Mouse (Mus musculus): ENCODE measurements at regions not wholly inside any gene's neighbourhood (a gene's known extent, or its start where the extent isn't known, plus 50 kb on each side); places are given as distances from the start of the nearest gene placed in this dataset.

- Histone ChIP-seq H3K27ac (ENCODE audit: low read length) (no peak overlapping the region), H3K9me3 (replicated peaks; ENCODE audit: control insufficient read depth, low read length) (no peaks in the 10 kb centered on the region), H3K27me3 (ENCODE audit: control insufficient read depth, insufficient read depth, low read depth, low read length) (no peaks in the 10 kb centered on the region), H3K4me2 (ENCODE audit: low read depth, low read length) (no peak overlapping the region), H3K36me3 (ENCODE audit: control insufficient read depth, insufficient read depth) (no peaks in the 10 kb centered on the region), H3K4me3 (ENCODE audit: low read depth, low read length) (no peak overlapping the region), H3K9ac (ENCODE audit: low read depth, low read length) (no peak overlapping the region), H3K4me1 (ENCODE audit: control insufficient read depth, low read depth, low read length) (no peaks in the 10 kb centered on the region)
- ATAC-seq (ENCODE audit: low read depth): no peak
- WGBS (ENCODE audit: insufficient replicate concordance): 75% methylated on average over 1 of the region's 1 CpGs
These were observed 467.6 kb downstream of the Gm826 start for GRCm38 (mm10) chr2:159866391-159866790.

- no peaks in the 10 kb centered on the region for H3K9me3 ChIP-seq (replicated peaks; ENCODE audit: control insufficient read depth, low read length)
- 59% methylated on average over 1 of the region's 1 CpGs for WGBS (ENCODE audit: insufficient replicate concordance)
- no peak overlapping the region for H3K27ac ChIP-seq (ENCODE audit: low read length)
- no peak overlapping the region for H3K9ac ChIP-seq (ENCODE audit: low read depth, low read length)
- no peak overlapping the region for H3K4me3 ChIP-seq (ENCODE audit: low read depth, low read length)
- no peaks in the 10 kb centered on the region for H3K4me1 ChIP-seq (ENCODE audit: control insufficient read depth, low read depth, low read length)
- H3K27me3 ChIP-seq (ENCODE audit: control insufficient read depth, insufficient read depth, low read depth, low read length): no peaks in the 10 kb centered on the region
- H3K36me3 ChIP-seq (ENCODE audit: control insufficient read depth, insufficient read depth): no peaks in the 10 kb centered on the region
- H3K4me2 ChIP-seq (ENCODE audit: low read depth, low read length): no peak overlapping the region
- ATAC-seq (ENCODE audit: low read depth): no peak
These were observed 470.8 kb downstream of the Gm826 start for GRCm38 (mm10) chr2:159863185-159863584.

- no peak overlapping the region for H3K4me2 ChIP-seq (ENCODE audit: low read depth, low read length)
- no peaks in the 10 kb centered on the region for H3K9me3 ChIP-seq (replicated peaks; ENCODE audit: control insufficient read depth, low read length)
- no peaks in the 10 kb centered on the region for H3K4me1 ChIP-seq (ENCODE audit: control insufficient read depth, low read depth, low read length)
- no peak overlapping the region for H3K4me3 ChIP-seq (ENCODE audit: low read depth, low read length)
- no peaks in the 10 kb centered on the region for H3K36me3 ChIP-seq (ENCODE audit: control insufficient read depth, insufficient read depth)
- ATAC-seq (ENCODE audit: low read depth): no peak
- WGBS (ENCODE audit: insufficient replicate concordance): 59% methylated on average over 5 of the region's 5 CpGs
- no peaks in the 10 kb centered on the region for H3K27me3 ChIP-seq (ENCODE audit: control insufficient read depth, insufficient read depth, low read depth, low read length)
- H3K9ac ChIP-seq (ENCODE audit: low read depth, low read length): no peak overlapping the region
- H3K27ac ChIP-seq (ENCODE audit: low read length): no peak overlapping the region
These were observed 479.9 kb downstream of the Gm826 start for GRCm38 (mm10) chr2:159853891-159854665.

- no peaks in the 10 kb centered on the region for H3K9me3 ChIP-seq (replicated peaks; ENCODE audit: control insufficient read depth, low read length)
- H3K36me3 ChIP-seq (ENCODE audit: control insufficient read depth, insufficient read depth): no peaks in the 10 kb centered on the region
- H3K4me3 ChIP-seq (ENCODE audit: low read depth, low read length): no peak overlapping the region
- no peak overlapping the region for H3K27ac ChIP-seq (ENCODE audit: low read length)
- H3K27me3 ChIP-seq (ENCODE audit: control insufficient read depth, insufficient read depth, low read depth, low read length): no peaks in the 10 kb centered on the region
- H3K4me2 ChIP-seq (ENCODE audit: low read depth, low read length): no peak overlapping the region
- no peak overlapping the region for H3K9ac ChIP-seq (ENCODE audit: low read depth, low read length)
- WGBS (ENCODE audit: insufficient replicate concordance): 59% methylated on average over 4 of the region's 4 CpGs
- no peak for ATAC-seq (ENCODE audit: low read depth)
- H3K4me1 ChIP-seq (ENCODE audit: control insufficient read depth, low read depth, low read length): no peaks in the 10 kb centered on the region
These were observed 481.0 kb downstream of the Gm826 start for GRCm38 (mm10) chr2:159852959-159853358.

GRCm38 (mm10) chr2:159832488-159833113 is 501.4 kb downstream of the Gm826 start:
- ATAC-seq (ENCODE audit: low read depth): no peak
- WGBS (ENCODE audit: insufficient replicate concordance): 55% methylated on average over 7 of the region's 7 CpGs
- H3K36me3 ChIP-seq (ENCODE audit: control insufficient read depth, insufficient read depth): no peaks in the 10 kb centered on the region

GRCm38 (mm10) chr2:159826417-159826816 is 507.5 kb downstream of the Gm826 start:
- H3K27me3 ChIP-seq (ENCODE audit: control insufficient read depth, insufficient read depth, low read depth, low read length): no peaks in the 10 kb centered on the region
- WGBS (ENCODE audit: insufficient replicate concordance): 62% methylated on average over 2 of the region's 2 CpGs
- no peaks in the 10 kb centered on the region for H3K36me3 ChIP-seq (ENCODE audit: control insufficient read depth, insufficient read depth)
- no peak overlapping the region for H3K4me3 ChIP-seq (ENCODE audit: low read depth, low read length)
- H3K9ac ChIP-seq (ENCODE audit: low read depth, low read length): no peak overlapping the region
- H3K4me1 ChIP-seq (ENCODE audit: control insufficient read depth, low read depth, low read length): no peaks in the 10 kb centered on the region
- no peak overlapping the region for H3K27ac ChIP-seq (ENCODE audit: low read length)
- no peaks in the 10 kb centered on the region for H3K9me3 ChIP-seq (replicated peaks; ENCODE audit: control insufficient read depth, low read length)
- no peak overlapping the region for H3K4me2 ChIP-seq (ENCODE audit: low read depth, low read length)
- ATAC-seq (ENCODE audit: low read depth): no peak

More at GRCm38 (mm10) chr2:159832488-159833113, 501.4 kb downstream of the Gm826 start:
- H3K4me2 ChIP-seq (ENCODE audit: low read depth, low read length): no peak overlapping the region
- no peak overlapping the region for H3K9ac ChIP-seq (ENCODE audit: low read depth, low read length)
- no peak overlapping the region for H3K27ac ChIP-seq (ENCODE audit: low read length)
- no peaks in the 10 kb centered on the region for H3K27me3 ChIP-seq (ENCODE audit: control insufficient read depth, insufficient read depth, low read depth, low read length)
- no peak overlapping the region for H3K4me3 ChIP-seq (ENCODE audit: low read depth, low read length)
- no peaks in the 10 kb centered on the region for H3K9me3 ChIP-seq (replicated peaks; ENCODE audit: control insufficient read depth, low read length)
- H3K4me1 ChIP-seq (ENCODE audit: control insufficient read depth, low read depth, low read length): no peaks in the 10 kb centered on the region

GRCm38 (mm10) chr2:159818556-159818955 is 515.4 kb downstream of the Gm826 start:
- 71% methylated on average over 2 of the region's 2 CpGs for WGBS (ENCODE audit: insufficient replicate concordance)
- H3K27ac ChIP-seq (ENCODE audit: low read length): no peak overlapping the region
- ATAC-seq (ENCODE audit: low read depth): no peak
- H3K4me2 ChIP-seq (ENCODE audit: low read depth, low read length): no peak overlapping the region
- H3K9me3 ChIP-seq (replicated peaks; ENCODE audit: control insufficient read depth, low read length): no peaks in the 10 kb centered on the region
- no peaks in the 10 kb centered on the region for H3K36me3 ChIP-seq (ENCODE audit: control insufficient read depth, insufficient read depth)
- no peaks in the 10 kb centered on the region for H3K27me3 ChIP-seq (ENCODE audit: control insufficient read depth, insufficient read depth, low read depth, low read length)
- H3K4me1 ChIP-seq (ENCODE audit: control insufficient read depth, low read depth, low read length): no peaks in the 10 kb centered on the region
- no peak overlapping the region for H3K9ac ChIP-seq (ENCODE audit: low read depth, low read length)
- no peak overlapping the region for H3K4me3 ChIP-seq (ENCODE audit: low read depth, low read length)

GRCm38 (mm10) chr2:159816344-159816743 is 517.6 kb downstream of the Gm826 start:
- 70% methylated on average over 8 of the region's 8 CpGs for WGBS (ENCODE audit: insufficient replicate concordance)
- no peak for ATAC-seq (ENCODE audit: low read depth)
- Histone ChIP-seq H3K4me1 (ENCODE audit: control insufficient read depth, low read depth, low read length) (no peaks in the 10 kb centered on the region), H3K4me3 (ENCODE audit: low read depth, low read length) (no peak overlapping the region), H3K4me2 (ENCODE audit: low read depth, low read length) (no peak overlapping the region), H3K27me3 (ENCODE audit: control insufficient read depth, insufficient read depth, low read depth, low read length) (no peaks in the 10 kb centered on the region), H3K36me3 (ENCODE audit: control insufficient read depth, insufficient read depth) (no peaks in the 10 kb centered on the region), H3K9ac (ENCODE audit: low read depth, low read length) (no peak overlapping the region), H3K27ac (ENCODE audit: low read length) (no peak overlapping the region), H3K9me3 (replicated peaks; ENCODE audit: control insufficient read depth, low read length) (no peaks in the 10 kb centered on the region)
